Mouse (Mus musculus): ENCODE data around the gene Nxt1.
A peak's percentile ranks its signal among the peaks of the same experiment; 100 is the strongest.

Nxt1 gene

GRCm38 (mm10) chr2:148689444-148690140 is 17.2 kb downstream of the Nxt1 start:
- DNase-seq (ENCODE audit: low read depth, low spot score), result no peak

GRCm38 (mm10) chr2:148690291-148690690 is 17.9 kb downstream of the Nxt1 start:
- DNase-seq (ENCODE audit: low read depth, low spot score), result no peak

- DNase-seq (ENCODE audit: low read depth, low spot score), result no peak
Measured at GRCm38 (mm10) chr2:148690781-148691180, 18.4 kb downstream of the Nxt1 start.

- peak; percentile 76 for DNase-seq (ENCODE audit: low read depth, low spot score)
Measured at GRCm38 (mm10) chr2:148698571-148698970, 26.2 kb downstream of the Nxt1 start.

- peak; percentile 76 for DNase-seq (ENCODE audit: low read depth, low spot score)
Measured at GRCm38 (mm10) chr2:148706409-148707201, 34.2 kb downstream of the Nxt1 start.

- no peak for DNase-seq (ENCODE audit: low read depth, low spot score)
Measured at GRCm38 (mm10) chr2:148707202-148707530, 34.8 kb downstream of the Nxt1 start.

GRCm38 (mm10) chr2:148712326-148712725 is 39.9 kb downstream of the Nxt1 start:
- DNase-seq (ENCODE audit: low read depth, low spot score), result no peak

GRCm38 (mm10) chr2:148717072-148717471 is 44.7 kb downstream of the Nxt1 start:
- no peak for DNase-seq (ENCODE audit: low read depth, low spot score)

GRCm38 (mm10) chr2:148719271-148719995 is 47.0 kb downstream of the Nxt1 start:
- DNase-seq (ENCODE audit: low read depth, low spot score), result no peak
